ENCODE assay signal across 8 mouse cellular contexts in the genomic region with DNA sequence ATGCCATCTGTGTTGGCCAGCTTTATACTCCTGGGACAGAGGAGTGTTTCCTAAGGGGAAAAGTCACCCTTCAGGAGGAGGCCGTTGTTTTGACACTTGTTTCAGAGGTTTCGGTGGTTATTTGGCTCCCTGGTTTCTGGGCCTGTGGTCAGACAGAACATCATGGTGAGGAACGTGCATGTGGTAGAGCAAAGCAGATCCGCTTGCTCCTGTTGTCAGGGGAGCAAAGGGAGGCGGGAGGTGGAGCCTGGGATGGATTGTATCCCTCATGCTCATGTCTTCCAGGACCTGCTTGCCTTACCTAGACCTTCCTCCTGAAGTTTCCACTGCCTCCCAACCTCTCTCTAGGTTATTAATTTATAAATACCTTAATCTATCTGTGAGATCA. TPM values are rescaled to one million over a fixed set of nuclear protein-coding genes. Genes with fewer than 3 reads are reported as not detected.
A peak's percentile ranks its signal among the peaks of the same experiment; 100 is the strongest.
DNase-seq lines count a peak whose midpoint lies in the region; ATAC-seq lines count a peak whose summit lies in the region.

No protein-coding gene starts in this region.

- no peak overlapping the region for H3K9ac ChIP-seq in hindbrain, embryonic 16.5 days (ENCODE audit: low read depth, low read length)
- peak overlapping the region; percentile 41 for H3K9ac ChIP-seq in midbrain, embryonic 13.5 days (replicated peaks)

- H3K9me3 ChIP-seq in embryonic facial prominence, embryonic 10.5 days = no peaks in the 10 kb centered on the region
- H3K9me3 ChIP-seq in hindbrain, embryonic 16.5 days (ENCODE audit: control insufficient read depth, low read length) = no peaks in the 10 kb centered on the region
- H3K9me3 ChIP-seq in midbrain, embryonic 13.5 days = no peaks in the 10 kb centered on the region

- peak; percentile 48 for DNase-seq in adrenal gland, postnatal 14 days
- no peak for DNase-seq in adrenal gland, adult 18-20 months (ENCODE audit: low spot score in 2 of 2)
- DNase-seq in CD8-positive naive resting alpha-beta T cell, adult 2 months (ENCODE audit: low read depth in 2 of 2, low spot score in 2 of 2) = peak; percentile 39 to 45
- peak; percentile 34 for DNase-seq in embryonic facial prominence, embryonic 10.5 days (ENCODE audit: low spot score)
- no peak for DNase-seq in right cerebral cortex, postnatal 14 days
- DNase-seq in natural killer cell, adult 2 months (ENCODE audit: low spot score in 2 of 2) = no peak

- no peaks in the 10 kb centered on the region for H3K27me3 ChIP-seq in embryonic facial prominence, embryonic 10.5 days (replicated peaks; ENCODE audit: low read depth, poor library complexity, severe bottlenecking)
- no peaks in the 10 kb centered on the region for H3K27me3 ChIP-seq in hindbrain, embryonic 16.5 days (replicated peaks; ENCODE audit: control insufficient read depth, insufficient read depth, low read length)
- H3K27me3 ChIP-seq in midbrain, embryonic 13.5 days = no peaks in the 10 kb centered on the region

- WGBS in embryonic facial prominence, embryonic 10.5 days = 6% methylated on average over 5 of the region's 5 CpGs
- 4% methylated on average over 5 of the region's 5 CpGs for WGBS in hindbrain, embryonic 16.5 days
- WGBS in midbrain, embryonic 13.5 days = 3% methylated on average over 5 of the region's 5 CpGs

- H3K27ac ChIP-seq in embryonic facial prominence, embryonic 10.5 days (replicated peaks) = peak overlapping the region; percentile 66
- H3K27ac ChIP-seq in hindbrain, embryonic 16.5 days (ENCODE audit: low read depth, low read length) = no peak overlapping the region
- H3K27ac ChIP-seq in midbrain, embryonic 13.5 days = peak overlapping the region; percentile 75; the same call in 1 of the 2 replicates

- 0 out of 2 replicates have a peak, but pooled peaks cover 4% of the 10 kb centered on the region for H3K36me3 ChIP-seq in embryonic facial prominence, embryonic 10.5 days (replicated peaks)
- no peaks in the 10 kb centered on the region for H3K36me3 ChIP-seq in hindbrain, embryonic 16.5 days (ENCODE audit: control insufficient read depth, insufficient read depth, low read length)
- H3K36me3 ChIP-seq in midbrain, embryonic 13.5 days = no peaks in the 10 kb centered on the region

- peaks cover 60% of the 10 kb centered on the region for H3K4me1 ChIP-seq in embryonic facial prominence, embryonic 10.5 days
- H3K4me1 ChIP-seq in hindbrain, embryonic 16.5 days (ENCODE audit: control insufficient read depth, insufficient read depth, low read depth, low read length) = peaks cover 24% of the 10 kb centered on the region
- H3K4me1 ChIP-seq in midbrain, embryonic 13.5 days (replicated peaks) = peaks cover 50% of the 10 kb centered on the region

- ATAC-seq in hindbrain, embryonic 16.5 days = no peak
- ATAC-seq in midbrain, embryonic 13.5 days = no peak

- peak overlapping the region; percentile 37 for H3K4me3 ChIP-seq in embryonic facial prominence, embryonic 10.5 days
- peak overlapping the region; percentile 7; the same call in 1 of the 2 replicates for H3K4me3 ChIP-seq in hindbrain, embryonic 16.5 days (ENCODE audit: low read length)
- peak overlapping the region; percentile 20 for H3K4me3 ChIP-seq in midbrain, embryonic 13.5 days (replicated peaks)

- H3K4me2 ChIP-seq in hindbrain, embryonic 16.5 days (ENCODE audit: low read length) = peak overlapping the region; percentile 45
- peak overlapping the region; percentile 48 for H3K4me2 ChIP-seq in midbrain, embryonic 13.5 days (replicated peaks)

RNA-seq across cellular contexts. Expression of gene Cdk17, which starts 5.7 kb away (rescaled TPM):
- 31.4 and 33.2 TPM in 2 replicates for total RNA-seq in adrenal gland, postnatal 14 days (2021)
- total RNA-seq in adrenal gland, adult 18-20 months (2021) = 10 to 100 TPM; 24.6 to 29.4 TPM
- polyA plus RNA-seq in embryonic facial prominence, embryonic 10.5 days (2016; fragmentation: Nextera tagmentation; extraction: Ambion mirVana) = 18.1 and 19.0 TPM in 2 replicates
- polyA plus RNA-seq in hindbrain, embryonic 16.5 days (2015; fragmentation: Nextera tagmentation; extraction: Ambion mirVana) = 31.6 and 38.3 TPM in 2 replicates
- polyA plus RNA-seq in midbrain, embryonic 13.5 days (2015; fragmentation: Nextera tagmentation; extraction: Ambion mirVana) = 40.7 and 46.3 TPM in 2 replicates

Comparison
In these comparisons a context has a peak if more than half of its experiments do, and no peak if none do; other contexts are left out.
1. DNase-seq: peak in adrenal gland, postnatal 14 days (single experiment), CD8-positive naive resting alpha-beta T cell, adult 2 months (2 of 2) and embryonic facial prominence, embryonic 10.5 days (single experiment); none in adrenal gland, adult 18-20 months (0 of 2), right cerebral cortex, postnatal 14 days (single experiment) and natural killer cell, adult 2 months (0 of 2).
2. Peak in every context shown above with its lines, with median percentiles within 50 percentile points of each other: H3K4me3 ChIP-seq.